Mouse (Mus musculus) bone marrow, adult 2 months (tissue): ENCODE measurements around the gene Zfp609.

Experiments
- CTCF ChIP-seq: fragments of 200-500 bp; IDR thresholded peaks from 2 replicates; pipeline ENCODE4 v1.5.1; 2011; ENCODE audit warnings: low read length, control low read depth; ENCODE audit not compliant: control insufficient read depth, insufficient read depth
- POLR2A ChIP-seq: fragments of 200-500 bp; IDR thresholded peaks from 2 replicates; pipeline ENCODE4 v1.6.1; 2011; ENCODE audit warnings: low read depth, mild to moderate bottlenecking, control low read depth, low read length, borderline replicate concordance; ENCODE audit not compliant: control insufficient read depth

- TF ChIP-seq POLR2A (no peak), CTCF (no peak)
Observed at GRCm38 (mm10) chr9:65697992-65698391, 129.4 kb downstream of the Zfp609 start.
